Comparison of ENCODE assay signal across 10 mouse cellular contexts in genomic region chr2:116055686-116056620, GRCm38 (mm10). TPM values are rescaled to one million over a fixed set of nuclear protein-coding genes. Genes with fewer than 3 reads are reported as not detected.
A peak's percentile ranks its signal among the peaks of the same experiment; 100 is the strongest.
DNase-seq lines count a peak whose midpoint lies in the region; ATAC-seq and TF ChIP-seq lines count a peak whose summit lies in the region.
"Had no signal": no experiment of that assay in that cellular context is flagged by ENCODE, and none has a peak within 500 bp of the region (broad histone marks: within the 10 kb centered on the region; RNA-seq: fewer than 3 reads in every experiment).

No protein-coding gene starts in this region.

- ATAC-seq in forebrain, postnatal 0 days, result peak; percentile 50; the same call in 1 of the 2 replicates
- ATAC-seq in midbrain, embryonic 11.5 days (ENCODE audit: low FRiP score), result no peak; the same call in 1 of the 2 replicates

- no peaks in the 10 kb centered on the region for H3K9me3 ChIP-seq in forebrain, postnatal 0 days (ENCODE audit: low read length)
- no peaks in the 10 kb centered on the region for H3K9me3 ChIP-seq in midbrain, embryonic 11.5 days (ENCODE audit: control insufficient read depth, low read length)

- TF ChIP-seq CTCF in forebrain, postnatal 0 days (IDR thresholded peaks at IDR 0.05; ENCODE audit: low read depth), result no peak

- H3K27ac ChIP-seq in forebrain, postnatal 0 days (ENCODE audit: low read depth, low read length), result peak overlapping the region; percentile 96
- no peak overlapping the region for H3K27ac ChIP-seq in midbrain, embryonic 11.5 days (ENCODE audit: low read depth, low read length)

- H3K4me3 ChIP-seq in forebrain, postnatal 0 days (ENCODE audit: low read depth, low read length), result peak overlapping the region; percentile 70
- H3K4me3 ChIP-seq in midbrain, embryonic 11.5 days (ENCODE audit: low read depth, low read length), result peak overlapping the region; percentile 8; the same call in 1 of the 2 replicates

- 27% methylated on average over 13 of the region's 13 CpGs for WGBS in forebrain, postnatal 0 days
- WGBS in midbrain, embryonic 11.5 days, result 57% methylated on average over 13 of the region's 13 CpGs

- no peaks in the 10 kb centered on the region for H3K36me3 ChIP-seq in forebrain, postnatal 0 days (ENCODE audit: insufficient read depth)
- no peaks in the 10 kb centered on the region for H3K36me3 ChIP-seq in midbrain, embryonic 11.5 days (ENCODE audit: control insufficient read depth, insufficient read depth, low read length)

- H3K4me1 ChIP-seq in forebrain, postnatal 0 days (ENCODE audit: insufficient read depth), result no peaks in the 10 kb centered on the region; the same call in 1 of the 2 replicates
- peaks cover 41% of the 10 kb centered on the region for H3K4me1 ChIP-seq in midbrain, embryonic 11.5 days (ENCODE audit: control insufficient read depth, insufficient read depth, low read length)

- peak overlapping the region; percentile 61 for H3K4me2 ChIP-seq in forebrain, postnatal 0 days (ENCODE audit: low read depth)
- peak overlapping the region; percentile 81 for H3K4me2 ChIP-seq in midbrain, embryonic 11.5 days

- intact Hi-C loops in heart, postnatal 36 days (cut with DNase I), result no loop called here
- intact Hi-C loops in left cerebral cortex, postnatal 25 days (cut with DNase I), result no loop called here

- H3K27me3 ChIP-seq in forebrain, postnatal 0 days (ENCODE audit: insufficient read depth, low read length), result no peaks in the 10 kb centered on the region
- H3K27me3 ChIP-seq in midbrain, embryonic 11.5 days (ENCODE audit: control insufficient read depth, insufficient read depth, low read length), result peaks cover 3% of the 10 kb centered on the region; the same call in 1 of the 2 replicates

- DNase-seq in heart, adult 11 months, result peak; percentile 90
- DNase-seq in heart, postnatal 36 days, result no peak
- DNase-seq in 3T3-L1 (ENCODE audit: low read depth, low spot score), result peak; percentile 57
- DNase-seq in forebrain, postnatal 0 days, result peak; percentile 67
- DNase-seq in midbrain, embryonic 11.5 days (ENCODE audit: low spot score, missing footprints), result no peak
- DNase-seq in left cerebral cortex, postnatal 25 days (ENCODE audit: low spot score in 2 of 2), result no peak
- no peak for DNase-seq in thymus, postnatal 36 days
- DNase-seq in cerebellum, adult 8-10 months, result no peak
- DNase-seq: lung, postnatal 14 days; right cerebral cortex, adult 18-20 months had no signal

- peak overlapping the region; percentile 94 for H3K9ac ChIP-seq in forebrain, postnatal 0 days
- no peak overlapping the region for H3K9ac ChIP-seq in midbrain, embryonic 11.5 days (ENCODE audit: low read length)

RNA-seq across cellular contexts. Expression of gene Meis2, which starts 9.7 kb away (rescaled TPM):
- 10 to 100 TPM; 20.8 to 27.4 TPM for total RNA-seq in heart, postnatal 36 days (2021)
- total RNA-seq in forebrain, postnatal 0 days (2014; rRNA removed), result 204 and 227 TPM in 2 replicates
- polyA plus RNA-seq in forebrain, postnatal 0 days (2015; fragmentation: Nextera tagmentation; extraction: Ambion mirVana), result 85.5 and 106 TPM in 2 replicates
- polyA plus RNA-seq in midbrain, embryonic 11.5 days (2014; fragmentation: Nextera tagmentation; extraction: Ambion mirVana), result 52.2 and 56.5 TPM in 2 replicates
- 100 to 1,000 TPM in 1 of 2 experiments, 10 to 100 TPM in 1; 94.3 to 130 TPM for total RNA-seq in left cerebral cortex, postnatal 25 days (2021)

Comparison
In these comparisons a context has a peak if more than half of its experiments do, and no peak if none do; other contexts are left out.
1. DNase-seq: peak in heart, adult 11 months (single experiment), 3T3-L1 (single experiment) and forebrain, postnatal 0 days (single experiment); none in heart, postnatal 36 days (0 of 2), midbrain, embryonic 11.5 days (single experiment), left cerebral cortex, postnatal 25 days (0 of 2), thymus, postnatal 36 days (0 of 2) and cerebellum, adult 8-10 months (single experiment).